Mouse (Mus musculus) heart, adult 2 months (tissue): ENCODE measurements around the gene Usp21.

ENCODE experiments used
- CTCF ChIP-seq: fragments of 200-600 bp; IDR thresholded peaks from 2 replicates; pipeline ENCODE4 v1.8.1; 2022; ENCODE audit warnings: antibody characterized with exemption, mild to moderate bottlenecking, moderate library complexity
- EP300 ChIP-seq: fragments of 200-500 bp; IDR thresholded peaks from 2 replicates; pipeline ENCODE4 v1.6.1; 2011; ENCODE audit warnings: low read depth, low read length, control low read depth; ENCODE audit not compliant: insufficient read depth
- POLR2A ChIP-seq: fragments of 200-500 bp; IDR thresholded peaks from 2 replicates; pipeline ENCODE4 v1.6.1; 2011; ENCODE audit warnings: mild to moderate bottlenecking, low read depth, low read length, control low read depth; ENCODE audit not compliant: insufficient read depth

DNA sequence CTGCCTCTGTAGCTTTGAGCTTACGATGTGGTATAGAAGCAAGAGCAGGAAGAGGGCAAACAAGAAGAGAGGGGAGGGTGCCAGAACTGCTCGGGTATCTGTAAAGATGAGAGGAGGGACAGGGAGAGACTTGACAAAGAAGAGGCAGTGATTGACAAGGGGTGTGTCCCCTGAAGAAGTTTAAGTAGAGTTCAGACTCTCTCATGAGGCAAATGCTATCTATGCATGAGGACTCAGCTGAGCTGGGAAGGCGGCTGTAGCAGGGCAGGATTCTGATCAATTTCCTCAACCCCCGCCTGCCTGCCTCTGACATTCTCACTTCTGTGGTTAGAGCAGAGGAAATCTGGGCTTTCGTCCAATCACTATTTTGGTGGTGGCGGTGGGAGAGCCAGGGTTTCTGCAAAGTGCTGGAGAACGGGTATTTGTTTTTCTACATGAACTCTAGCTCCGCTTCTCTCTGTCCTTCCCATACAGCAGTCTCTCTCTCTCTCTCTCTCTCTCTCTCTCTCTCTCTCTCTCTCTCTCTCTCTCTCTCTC lies 25.1 kb downstream of the Usp21 start:
- TF ChIP-seq POLR2A (0 out of 2 replicates have a peak, but pooled peaks have one; percentile 25), CTCF (no peak), EP300 (0 out of 2 replicates have a peak, but pooled peaks have one; percentile 20)
